Mouse (Mus musculus): ENCODE data around the gene Ociad2. TPM values are rescaled to one million over a fixed set of nuclear protein-coding genes. Genes with fewer than 3 reads are reported as not detected.
"Not testable (repeated sequence)": the region's sequence is repeated elsewhere in the genome, so short reads cannot be mapped to it uniquely, and the experiment has no call there.

The Ociad2 gene
- total RNA-seq, 2 experiments from 2014 or later, result 17.6 to 19.9 TPM

DNA sequence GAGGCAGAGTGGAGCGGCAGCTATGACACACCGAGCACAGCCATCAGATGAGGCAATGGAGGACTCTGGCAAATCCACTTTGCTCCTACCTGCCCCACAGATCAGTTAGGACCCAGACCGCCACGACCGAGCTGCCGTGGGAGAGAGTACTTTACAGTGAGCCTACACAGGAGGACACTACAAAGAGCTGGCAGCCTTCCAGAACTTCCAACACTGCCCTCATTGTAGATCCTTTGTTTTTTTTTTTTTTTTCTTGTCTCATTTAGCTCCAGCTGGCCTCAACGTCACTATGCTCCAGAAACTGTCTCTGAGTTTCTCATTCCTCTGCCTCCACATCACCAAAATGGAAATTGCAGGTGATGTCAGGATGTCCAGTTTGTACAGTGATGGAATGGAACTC, 12.7 kb upstream of the Ociad2 start:
- DNase-seq, result peak in 1 of 2 experiments; percentile 24

DNA sequence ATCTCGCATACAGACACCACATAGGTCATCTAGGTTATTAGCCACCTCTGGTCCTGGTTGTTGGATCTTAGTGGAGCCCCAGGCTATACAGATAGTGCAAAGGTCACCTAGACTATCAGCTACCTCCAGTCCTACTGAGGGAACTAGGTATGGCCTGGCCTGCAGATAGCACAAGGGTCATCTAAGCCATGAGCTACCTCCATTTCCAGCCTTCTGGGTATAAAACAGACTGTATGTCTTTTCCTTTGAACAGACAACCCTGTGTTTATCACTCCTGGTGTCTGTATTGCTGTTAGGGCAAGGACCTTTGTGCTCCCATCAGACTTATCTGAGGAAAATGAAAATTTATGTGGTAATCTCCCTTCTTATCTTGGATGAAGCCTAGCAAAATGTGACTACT, 11.0 kb upstream of the Ociad2 start:
- DNase-seq, result no peak

DNA sequence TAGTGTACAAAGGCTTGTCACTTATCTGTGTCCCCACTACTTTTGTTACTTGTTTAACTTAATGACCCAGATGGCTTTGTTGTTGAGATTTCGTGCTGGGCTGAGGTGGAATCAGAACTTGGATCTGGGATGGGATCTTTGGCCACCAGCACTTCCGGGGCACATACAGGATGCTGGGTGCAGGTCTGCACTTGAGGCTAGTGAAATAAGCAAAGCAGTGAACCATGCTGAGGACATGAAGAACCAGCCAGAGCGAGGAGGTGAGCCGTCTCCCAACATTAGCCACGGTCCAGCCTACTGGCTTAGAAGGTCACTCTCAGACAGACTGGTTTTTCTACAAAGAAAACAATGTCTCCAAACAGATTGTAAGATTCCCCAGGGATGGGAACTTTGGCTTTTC, 8.7 kb upstream of the Ociad2 start:
- DNase-seq, result no peak

DNA sequence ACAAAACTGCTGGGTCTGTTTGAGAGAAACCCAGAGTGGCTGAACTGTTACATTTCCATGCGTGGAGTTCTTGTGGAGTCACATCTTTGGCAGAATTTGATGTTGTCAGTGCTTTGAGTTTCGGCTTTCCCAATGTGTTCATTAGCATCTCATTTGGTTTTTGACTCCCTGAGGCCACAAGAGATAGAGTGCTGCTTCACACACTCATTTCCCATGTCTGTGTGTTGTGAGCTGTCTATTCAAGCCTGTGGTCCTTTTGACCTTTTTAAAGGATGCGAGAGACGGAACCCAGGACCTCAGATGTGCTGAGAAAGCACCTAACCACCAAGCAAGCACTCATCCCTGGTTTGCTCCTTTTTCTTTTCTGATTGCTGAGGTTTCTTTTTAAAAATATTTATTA, 4.4 kb upstream of the Ociad2 start:
- no peak for DNase-seq

DNA sequence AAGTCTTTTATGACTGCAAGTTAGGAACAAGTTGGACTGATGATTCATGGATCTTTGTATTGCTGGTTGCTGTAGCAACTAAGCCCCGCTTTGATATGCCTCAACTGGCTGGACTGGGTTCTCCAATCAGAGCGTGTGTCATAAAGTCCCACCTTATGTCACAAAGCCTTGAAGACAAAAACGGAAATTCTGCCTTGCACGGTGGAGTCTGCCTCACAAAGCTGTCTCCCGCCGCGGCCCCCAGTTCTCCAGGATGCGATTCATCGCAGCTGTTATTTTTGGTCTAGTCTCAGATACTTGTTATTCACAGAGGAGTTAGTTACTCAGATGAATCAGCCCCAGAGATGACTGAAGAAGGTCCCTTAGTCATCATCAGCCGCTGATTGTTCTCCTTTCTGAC, 3.5 kb upstream of the Ociad2 start:
- DNase-seq, result peak; percentile 56 to 59

DNA sequence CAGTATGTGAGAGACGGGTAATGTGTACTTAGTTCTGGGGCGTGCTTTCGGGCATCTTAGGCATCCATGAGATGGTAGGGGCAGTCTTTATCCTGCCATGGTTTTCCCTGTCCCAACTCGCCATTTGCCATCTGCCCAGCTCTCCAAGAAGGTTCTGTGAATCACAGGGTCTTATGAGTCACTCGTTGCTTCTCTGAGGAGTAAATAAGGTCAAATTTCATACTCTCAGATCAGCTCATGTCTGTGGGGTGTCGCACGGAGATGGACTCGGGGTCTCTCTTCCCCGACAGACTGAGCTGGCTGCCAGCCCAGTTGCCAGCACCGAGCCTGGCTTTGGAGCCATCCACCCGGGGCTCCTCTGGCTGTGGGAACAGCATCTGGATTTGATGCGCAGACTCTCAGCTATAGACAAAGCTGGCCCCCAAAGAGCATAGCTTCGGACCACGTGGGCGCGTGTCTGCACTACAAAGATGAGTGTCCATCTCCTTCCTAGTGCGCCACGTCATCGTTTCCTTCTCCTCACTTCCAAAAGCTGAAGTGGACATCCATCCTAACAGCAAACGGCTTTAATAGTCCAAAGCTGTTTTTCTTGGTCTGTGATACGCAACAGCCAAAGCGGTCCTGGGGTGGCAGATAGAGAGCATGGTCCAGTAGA, 2.0 kb upstream of the Ociad2 start:
- DNase-seq, result peak; percentile 8 to 26

DNA sequence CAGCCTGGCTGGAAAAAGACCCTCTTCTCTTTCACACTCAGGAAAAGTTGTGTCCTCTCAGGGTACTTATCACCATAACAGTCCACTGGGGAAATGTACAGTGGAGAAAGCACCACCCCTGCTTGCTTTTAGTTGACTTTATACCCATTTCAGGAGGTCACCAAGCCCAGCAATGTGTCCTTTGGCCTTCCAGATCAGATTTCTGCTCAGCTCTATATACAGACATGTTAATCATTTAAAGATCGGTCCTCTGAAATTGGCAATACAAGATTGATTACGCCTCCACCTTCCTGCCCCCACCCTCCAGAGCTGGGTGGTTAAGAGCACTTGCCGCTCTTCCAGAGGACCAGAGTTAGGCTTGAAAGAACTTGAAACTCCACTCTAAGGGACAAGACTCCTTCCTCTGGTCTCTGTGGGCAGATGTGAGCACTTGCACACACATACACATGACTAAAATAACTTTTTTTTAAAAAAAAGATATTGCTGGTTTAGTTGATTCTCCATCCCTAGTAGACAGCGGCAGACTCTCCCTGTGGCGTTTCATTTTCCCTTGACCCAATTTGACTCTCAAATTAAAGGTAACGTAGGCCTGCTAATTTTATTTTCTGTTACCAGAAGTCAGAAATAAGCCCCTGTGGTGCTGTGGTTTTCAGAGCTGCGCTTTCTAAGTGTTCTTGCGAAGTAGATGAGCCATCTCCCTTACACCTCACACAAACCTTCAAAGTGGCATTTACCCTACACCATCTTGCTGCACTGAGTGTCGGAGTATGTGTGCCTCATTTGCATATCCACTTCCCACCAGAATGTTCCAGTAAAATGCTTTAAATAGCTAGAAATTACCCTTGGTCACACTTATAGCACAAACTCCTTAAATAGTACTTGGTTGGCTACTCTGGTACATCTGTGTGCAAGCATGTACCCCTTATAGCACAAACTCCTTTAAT, 777 bp downstream of the Ociad2 start:
- no peak for DNase-seq

DNA sequence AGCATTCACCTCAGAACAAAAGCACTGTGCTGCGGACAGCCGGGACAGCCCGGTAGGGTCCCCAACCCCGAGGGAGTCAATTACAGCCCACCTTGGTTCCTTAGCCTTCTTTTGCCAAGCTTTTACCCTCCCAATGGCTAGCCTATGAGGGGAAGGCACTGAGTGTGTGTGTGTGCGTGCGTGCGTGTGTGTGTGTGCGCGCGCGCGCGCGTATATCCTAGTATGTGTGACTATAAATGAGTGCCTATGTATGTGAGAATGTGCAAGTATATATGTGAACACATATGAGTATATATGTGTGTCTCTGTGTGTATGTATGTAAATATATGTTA, 2.0 kb downstream of the Ociad2 start:
- no peak for DNase-seq

DNA sequence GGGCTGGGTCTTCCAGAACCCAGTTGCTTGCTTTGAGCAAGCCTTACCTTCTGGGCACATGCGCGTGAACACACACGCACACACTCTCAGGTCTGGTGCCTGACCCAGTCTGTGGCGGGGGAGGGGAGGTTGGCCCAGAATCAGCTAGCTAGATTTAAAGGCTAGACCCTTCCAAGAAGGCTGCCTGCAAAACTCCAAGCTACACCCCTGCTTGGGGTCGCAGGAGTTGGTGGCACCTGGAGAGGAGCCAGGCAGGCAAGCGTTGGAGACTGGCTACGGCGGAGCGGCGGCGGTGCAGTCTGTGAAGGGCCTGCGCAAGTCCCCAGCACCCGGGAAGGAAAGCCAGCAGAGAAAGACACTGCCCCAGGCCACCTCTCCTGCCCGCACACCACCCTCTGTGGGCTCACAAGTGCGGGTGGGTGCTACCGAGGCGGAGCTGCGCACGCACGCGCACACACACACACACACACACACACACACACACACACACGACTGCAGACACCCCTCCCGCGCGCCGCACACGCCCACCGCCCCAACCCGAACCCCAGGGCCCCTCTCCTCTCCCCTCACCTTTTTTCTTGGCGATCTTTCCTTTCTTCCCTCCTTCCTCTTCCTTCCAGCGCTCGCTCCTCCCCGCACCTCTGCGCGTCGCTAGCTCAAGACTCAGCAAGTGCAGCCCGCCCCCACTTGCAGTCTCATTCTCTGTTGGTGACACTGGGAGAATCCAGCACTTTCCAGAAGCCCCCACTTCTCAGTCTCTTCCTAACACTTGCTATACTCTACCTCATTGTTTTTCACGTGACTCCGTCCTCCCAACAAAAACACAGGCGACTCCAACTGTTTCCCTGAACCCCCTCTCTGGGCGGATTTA, 2.6 kb downstream of the Ociad2 start:
- DNase-seq, result peak; percentile 46 to 53

DNA sequence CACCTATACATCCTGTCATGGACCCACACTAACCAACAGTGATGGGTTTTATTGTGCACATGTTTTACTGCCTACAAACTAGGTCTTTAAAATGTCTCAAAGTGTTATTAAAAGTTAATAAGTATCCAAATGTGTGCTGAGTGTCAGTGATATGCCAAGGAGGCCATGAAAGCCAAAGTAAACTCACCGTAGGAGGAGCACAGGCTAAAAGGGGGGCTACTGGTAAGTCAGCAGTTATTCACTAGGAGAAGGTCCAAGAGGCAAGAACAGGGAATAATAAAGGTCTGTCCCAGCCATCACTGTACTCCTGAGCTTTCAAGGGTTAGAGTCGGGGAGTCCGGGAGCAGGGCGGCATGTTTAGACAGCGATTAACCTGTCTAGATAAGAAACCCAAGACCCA, 4.4 kb downstream of the Ociad2 start:
- DNase-seq, result no peak

DNA sequence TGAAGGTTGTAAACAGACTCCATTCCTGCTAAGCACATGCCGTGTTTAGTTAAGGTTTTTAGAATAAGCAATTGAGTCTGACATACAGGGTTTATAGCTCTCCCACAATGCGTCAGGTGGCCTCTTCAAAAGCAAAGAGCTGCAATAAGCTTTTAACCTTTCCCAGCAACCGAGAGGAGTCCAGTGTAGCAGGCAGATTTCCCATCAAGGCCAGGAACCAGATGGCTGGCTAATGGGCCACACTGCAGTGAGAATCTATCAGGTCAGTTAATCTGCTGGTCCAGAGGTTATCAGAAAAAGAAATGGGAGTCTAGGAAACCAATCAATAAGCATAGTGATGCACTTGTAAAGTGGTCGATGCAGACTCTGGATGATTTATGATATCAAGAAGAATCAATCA, 9.8 kb downstream of the Ociad2 start:
- DNase-seq, result no peak

DNA sequence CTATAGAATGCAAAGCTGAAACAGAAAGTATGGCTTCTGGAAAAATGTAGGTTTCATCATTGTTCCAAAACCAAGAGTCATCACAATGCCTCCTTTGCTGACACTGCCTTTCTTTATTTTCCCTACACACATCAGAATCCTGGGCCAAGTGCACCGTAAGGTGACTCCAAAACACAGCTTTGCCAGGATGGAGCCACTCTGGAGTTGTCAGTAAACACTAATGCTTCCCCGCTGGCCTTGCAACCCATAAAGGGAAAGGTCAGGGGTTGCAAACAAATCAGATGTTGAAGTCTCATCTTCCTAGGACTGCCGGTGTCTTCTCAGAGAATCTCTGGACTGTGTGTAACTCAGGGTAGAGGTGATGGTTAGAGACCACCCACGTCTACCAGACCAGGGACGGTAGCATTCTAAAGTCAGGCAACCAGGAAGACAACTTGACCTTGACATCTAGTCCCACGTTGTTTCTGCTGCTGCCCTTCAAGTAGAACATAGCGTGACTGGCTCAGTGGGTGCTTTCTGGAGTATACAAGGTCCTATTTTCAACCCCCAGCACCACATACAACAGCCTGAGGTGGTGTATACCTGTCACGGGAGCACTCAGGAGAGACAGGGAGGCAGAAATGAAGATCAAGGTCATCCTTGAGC, 16.2 kb downstream of the Ociad2 start:
- DNase-seq, result no peak

DNA sequence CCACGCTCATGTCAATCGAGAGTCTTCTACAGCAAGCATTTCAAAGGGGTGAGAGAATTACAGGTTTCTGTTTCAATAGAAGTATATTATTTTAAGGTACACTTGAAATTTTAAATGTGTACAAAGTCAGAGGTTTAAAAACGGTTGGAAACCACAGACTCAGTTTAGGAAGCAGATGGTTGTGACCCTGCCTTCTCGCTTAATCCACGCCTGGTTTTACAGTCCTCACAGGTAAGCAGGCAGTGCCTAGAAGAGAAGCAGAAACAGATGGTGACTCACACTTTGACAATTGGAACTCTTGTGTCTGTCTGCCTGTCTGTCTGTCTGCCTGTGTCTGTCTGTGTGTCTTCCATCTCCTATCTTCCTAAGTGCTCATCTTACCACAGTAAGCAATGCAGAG, 17.2 kb downstream of the Ociad2 start:
- DNase-seq, result no peak

DNA sequence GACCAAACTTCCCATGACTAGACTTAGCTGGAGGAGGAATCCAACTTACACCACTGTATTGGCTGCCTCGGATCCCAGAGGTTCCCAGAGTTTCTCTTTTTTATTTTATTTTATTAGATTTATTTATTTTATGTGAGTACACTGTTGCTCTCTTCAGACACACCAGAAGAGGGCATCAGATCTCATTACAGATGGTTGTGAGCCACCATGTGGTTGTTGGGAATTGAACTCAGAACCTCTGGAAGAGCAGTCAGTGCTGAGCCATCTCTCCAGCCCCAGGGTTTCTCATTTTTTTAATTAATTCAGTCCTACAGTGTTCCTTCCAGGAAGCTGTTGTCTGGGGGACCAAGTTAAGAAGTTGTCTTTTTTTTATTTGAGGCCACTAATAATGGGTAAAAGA, 18.1 kb downstream of the Ociad2 start:
- DNase-seq, result not testable (repeated sequence)

DNA sequence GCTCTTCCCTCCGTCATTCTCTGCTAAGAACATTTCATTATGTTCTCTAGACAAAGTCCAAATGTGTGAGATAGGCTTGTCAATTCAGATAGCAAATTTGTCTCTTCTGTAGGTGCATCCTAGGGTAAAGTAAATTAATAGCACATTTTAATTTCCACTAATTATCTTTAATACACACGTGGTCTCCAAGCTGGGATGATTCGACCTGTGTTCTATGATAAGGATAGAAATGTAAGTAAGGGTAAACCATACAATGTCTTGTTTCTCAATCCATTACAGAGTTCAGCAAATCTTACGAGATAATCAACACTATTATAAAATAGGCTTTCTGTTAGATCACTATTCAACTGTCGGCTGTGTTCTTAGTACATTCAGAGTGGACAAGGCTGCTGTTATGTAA, 21.5 kb downstream of the Ociad2 start:
- no peak for DNase-seq

DNA sequence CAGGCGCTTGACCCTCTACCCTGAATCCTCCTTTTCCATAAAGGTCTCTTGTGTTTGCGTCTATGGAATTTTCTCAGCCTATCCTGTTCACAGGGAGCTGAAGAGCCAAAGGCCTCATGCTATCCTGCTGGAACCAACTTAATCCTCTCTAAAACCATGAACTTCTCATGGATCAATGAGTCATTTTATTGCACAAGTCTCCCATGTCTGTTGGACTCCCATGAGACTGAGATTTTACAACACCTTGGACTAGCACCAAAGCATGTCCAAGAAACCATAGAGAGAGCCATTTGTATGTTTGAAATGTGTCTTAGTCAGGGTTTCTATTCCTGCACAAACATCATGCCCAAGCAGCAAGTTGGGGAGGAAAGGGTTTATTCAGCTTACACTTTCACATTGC, 26.2 kb downstream of the Ociad2 start:
- DNase-seq, result no peak

DNA sequence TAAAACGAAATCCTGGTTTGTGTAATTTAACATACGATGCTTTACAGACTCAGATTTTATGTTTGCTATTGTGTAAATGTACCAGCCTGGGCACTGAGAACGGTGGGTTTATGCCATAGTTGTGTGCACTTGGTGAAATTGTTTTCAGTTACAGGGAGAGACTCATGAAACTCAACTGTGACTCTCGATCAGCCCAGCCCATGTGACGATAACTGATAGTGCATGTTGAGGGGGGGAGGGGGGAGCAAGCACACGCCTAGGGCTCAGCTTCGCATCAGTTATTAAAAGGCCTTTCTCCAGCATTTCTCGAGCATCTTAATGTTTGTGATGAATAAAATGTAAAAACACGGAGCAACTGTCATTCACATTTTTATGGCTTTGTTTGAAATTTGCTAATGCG, 27.2 kb downstream of the Ociad2 start:
- DNase-seq, result no peak

DNA sequence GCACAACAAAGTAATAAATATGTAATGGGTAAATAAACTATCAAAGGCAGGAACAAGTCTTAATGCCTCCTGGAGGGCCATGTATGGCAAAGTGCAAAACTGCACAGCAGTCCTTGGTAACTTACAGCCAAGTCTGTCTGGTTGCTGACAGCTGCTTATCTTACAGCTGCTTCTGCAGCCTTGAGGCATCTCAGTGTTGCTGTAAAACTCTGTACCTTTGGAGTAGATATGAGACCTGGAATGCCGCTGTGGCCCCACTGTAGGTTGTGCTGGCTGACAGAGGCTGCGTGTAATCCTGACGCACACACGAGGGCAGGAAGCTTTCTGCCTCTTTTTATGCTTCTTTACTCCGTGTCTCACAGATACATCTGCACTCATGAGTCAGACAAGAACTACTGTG, 29.4 kb downstream of the Ociad2 start:
- DNase-seq, result no peak

DNA sequence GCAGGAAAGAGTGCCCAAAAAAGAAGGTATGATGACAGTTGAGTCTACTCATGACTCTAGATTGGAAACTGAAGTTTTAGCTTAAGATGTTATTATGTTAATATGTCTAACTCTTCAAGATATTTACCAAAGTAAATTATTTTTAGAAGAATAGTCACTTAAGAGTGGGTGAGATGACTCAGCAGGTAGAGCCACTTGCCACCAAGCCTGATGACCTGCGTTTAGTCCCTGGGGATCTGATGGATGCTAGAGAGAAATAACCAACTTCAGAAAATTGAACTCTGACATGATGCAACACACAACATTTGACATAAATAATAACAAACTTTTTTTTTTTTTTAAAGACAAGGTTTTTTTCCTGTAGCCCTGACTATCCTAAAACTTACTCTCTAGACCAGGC, 30.4 kb downstream of the Ociad2 start:
- no peak for DNase-seq

DNA sequence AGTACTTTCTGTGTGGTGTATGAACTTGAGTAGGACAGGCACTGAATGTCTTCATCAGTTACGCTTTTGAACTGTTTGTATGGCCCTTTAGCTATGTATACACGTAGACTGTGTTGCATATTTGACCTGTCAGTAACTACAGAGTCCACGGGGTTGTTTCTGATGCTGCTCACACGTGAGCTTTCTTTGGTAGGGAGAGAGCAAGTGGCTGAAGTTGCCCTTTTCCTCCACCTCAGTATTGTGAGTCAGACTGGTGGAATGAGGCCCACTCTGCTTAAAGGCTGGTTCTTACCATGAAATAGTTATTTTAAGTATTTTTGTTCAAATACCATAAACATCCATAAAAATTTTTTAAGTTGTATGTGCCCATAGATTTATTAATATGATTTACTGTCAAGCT, 31.3 kb downstream of the Ociad2 start:
- no peak for DNase-seq

DNA sequence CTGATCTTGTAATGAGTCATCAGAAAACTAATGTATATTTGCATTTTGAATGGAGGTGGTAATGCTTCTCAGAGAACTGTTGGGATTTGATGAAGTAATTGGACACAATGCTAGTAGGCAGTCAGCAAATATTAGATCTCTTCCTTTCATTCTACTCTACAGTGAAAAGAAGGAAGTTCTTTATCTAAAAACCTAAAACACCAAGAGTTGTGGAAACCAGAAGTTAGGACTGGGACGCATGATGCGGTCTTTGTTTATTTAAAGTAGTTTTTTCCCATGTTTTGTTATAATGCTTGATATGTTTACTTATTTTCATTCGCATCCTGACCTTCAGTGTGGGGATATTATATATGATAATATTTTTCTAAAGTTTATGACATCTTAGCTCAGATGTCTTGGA, 33.5 kb downstream of the Ociad2 start:
- DNase-seq, result no peak

DNA sequence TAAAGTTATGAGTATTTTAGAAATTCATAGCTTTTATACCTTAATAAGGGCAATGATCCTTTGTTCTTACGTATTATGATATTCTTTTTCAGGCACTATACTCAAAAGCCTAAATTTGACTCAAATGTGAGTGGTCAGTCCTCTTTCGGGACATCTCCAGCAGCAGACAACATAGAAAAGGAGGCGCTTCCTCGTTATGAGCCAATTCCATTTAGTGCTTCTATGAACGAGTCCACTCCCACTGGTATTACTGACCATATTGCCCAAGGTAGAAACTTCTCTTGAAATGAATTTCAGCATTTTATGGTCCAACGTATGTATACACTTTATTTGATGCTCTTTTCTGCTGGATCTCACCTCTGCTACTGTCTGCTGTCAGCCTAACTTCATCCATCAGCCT, 34.3 kb downstream of the Ociad2 start:
- no peak for DNase-seq
